Mouse (Mus musculus) right cerebral cortex, adult 18-20 months (tissue): ENCODE measurements around the gene Sema4f.

Experiments
- DNase-seq: peaks from one replicate; pipeline ENCODE4 v3.0.0; 2022; ENCODE audit warnings: mixed read lengths

Sema4f gene

DNA sequence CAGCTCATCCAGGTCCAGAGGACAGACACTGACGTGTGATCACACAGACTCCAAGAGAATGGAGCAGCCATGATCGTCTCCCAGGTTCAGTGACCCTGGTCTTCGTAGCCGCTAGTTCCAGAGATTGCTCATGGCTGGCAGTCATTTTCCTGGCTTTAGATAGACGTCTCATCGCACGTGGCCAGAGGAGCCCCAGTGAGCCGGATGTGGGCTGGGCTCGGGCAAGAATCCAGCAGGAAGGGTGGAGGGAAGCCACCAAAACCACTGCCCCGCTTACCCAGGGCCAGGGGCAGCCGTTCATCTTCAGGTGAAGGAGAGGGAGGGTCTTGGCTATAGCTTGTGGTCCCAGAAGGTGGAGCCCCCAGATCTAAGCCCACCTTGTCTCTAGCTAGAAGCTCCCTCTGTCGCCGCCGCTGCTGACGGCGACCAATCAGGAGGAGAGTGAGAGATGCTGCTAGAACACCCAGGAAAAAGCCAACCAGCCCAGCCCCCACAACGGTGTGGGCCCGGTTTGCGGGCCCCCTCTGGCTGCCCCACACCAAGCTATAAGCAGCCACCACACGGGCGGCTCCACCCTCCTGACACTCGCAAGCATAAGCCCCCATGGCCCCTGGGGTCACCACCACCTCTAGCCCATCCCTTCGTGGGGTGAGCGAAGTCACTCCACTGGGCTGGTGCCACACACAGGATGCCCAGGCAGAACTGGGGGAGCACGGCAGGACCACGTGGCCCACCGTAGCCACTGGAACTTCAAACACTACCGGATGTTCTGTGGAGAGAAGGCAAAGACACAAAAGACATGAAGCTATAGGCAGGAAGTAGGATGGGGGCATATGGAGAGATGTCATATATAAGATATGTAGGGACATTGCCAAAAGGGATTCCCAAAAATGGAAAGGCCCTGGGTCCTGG, 26.0 kb downstream of the Sema4f start:
- DNase-seq: no peak

- no peak for DNase-seq
These were observed 28.3 kb downstream of the Sema4f start for GRCm38 (mm10) chr6:82911303-82911702.

DNA sequence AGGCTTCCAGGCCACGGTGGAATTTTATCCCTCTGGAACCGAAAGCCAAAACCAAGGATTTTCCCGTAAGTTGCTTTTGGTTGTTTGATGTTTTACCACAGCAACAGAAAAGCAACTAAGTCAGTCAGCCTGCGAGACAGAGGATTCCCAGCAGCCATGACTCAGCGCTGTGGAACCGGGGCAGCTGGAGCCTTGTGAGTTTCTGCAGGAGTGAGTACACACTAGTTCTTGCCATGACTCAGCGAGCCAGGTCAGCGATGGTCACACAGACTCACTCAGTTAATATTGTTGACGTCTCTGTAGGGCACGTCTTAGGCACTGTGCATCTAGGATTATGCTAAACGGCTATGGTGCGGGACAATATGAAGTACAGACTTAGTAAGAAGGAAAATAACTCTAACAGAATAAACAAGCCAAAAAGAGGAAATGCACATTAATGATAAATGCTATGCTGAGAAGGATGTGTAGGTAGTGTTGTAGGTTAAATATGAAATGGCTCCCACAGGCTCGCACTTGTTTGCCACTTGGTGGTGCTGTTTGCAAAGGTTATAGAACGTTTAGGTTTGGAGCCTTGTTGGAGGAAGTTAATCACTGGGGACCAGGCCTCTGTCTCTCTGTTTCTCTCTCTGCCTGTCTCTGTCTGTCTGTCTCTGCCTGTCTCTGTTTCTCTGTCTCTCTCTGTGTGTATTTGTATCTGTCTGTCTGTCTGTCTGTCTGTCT, 30.3 kb downstream of the Sema4f start:
- peak; percentile 79 for DNase-seq

DNA sequence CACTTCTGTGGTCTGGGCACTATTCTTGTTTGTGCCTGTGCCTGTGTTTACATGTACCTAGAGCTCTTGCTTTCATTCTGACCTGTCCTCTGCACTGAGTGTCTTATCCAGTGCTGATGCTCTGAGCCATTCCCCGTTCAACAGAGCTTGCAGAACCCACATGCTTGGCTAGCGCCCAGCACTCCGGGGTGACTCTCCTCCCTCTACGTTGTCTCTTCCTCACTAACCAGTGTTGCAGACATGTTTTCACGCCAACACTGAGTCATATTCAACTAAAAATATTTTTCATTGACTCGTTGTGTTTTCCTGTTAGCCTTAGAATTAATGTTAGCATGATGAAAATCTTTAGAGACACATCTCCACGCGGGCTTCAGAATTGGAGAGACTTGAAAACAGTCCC, 31.5 kb downstream of the Sema4f start:
- peak; percentile 35 for DNase-seq

DNA sequence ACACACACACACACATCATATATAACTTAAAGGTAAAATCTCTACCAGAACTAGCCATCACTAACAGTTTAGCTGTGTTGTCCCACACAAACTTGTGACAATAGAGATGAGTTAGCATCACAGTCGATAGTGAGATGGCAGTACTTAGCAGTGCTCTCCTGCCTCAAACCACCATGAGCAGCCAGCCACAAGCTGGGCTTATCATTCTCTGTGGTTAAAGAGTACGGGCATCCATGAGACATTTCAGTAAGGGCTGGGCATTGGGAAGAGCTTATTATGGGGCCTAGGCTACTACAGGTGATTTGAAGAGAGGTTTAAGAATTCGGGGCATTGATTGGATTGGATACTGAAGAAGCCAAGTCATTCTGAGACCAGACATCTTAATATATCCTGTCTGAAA, 32.6 kb downstream of the Sema4f start:
- DNase-seq: no peak

GRCm38 (mm10) chr6:82902559-82902958, 37.0 kb downstream of the Sema4f start:
- DNase-seq: no peak

- no peak for DNase-seq
These were observed 40.8 kb downstream of the Sema4f start for GRCm38 (mm10) chr6:82898745-82899144.

DNA sequence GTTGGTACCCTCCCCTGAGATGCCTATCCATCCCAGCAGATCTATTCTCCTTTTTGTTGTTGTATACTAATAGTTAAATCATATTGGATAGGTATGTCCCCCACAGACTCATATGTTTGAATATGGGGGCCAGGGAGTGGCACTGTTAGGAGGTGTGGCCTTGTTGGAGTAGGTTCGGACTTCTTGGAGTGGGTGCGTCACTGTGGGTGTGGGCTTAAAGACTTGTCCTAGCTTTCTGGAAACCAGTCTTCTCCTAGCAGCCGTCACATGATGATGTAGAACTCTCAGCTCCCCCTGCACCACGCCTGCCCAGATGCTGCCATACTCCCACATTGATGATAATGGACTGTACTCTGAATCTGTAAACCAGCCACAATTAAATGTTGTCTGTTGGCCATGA, 41.3 kb downstream of the Sema4f start:
- DNase-seq: no peak

GRCm38 (mm10) chr6:82897311-82897710, 42.3 kb downstream of the Sema4f start:
- no peak for DNase-seq

GRCm38 (mm10) chr6:82893415-82893814, 46.2 kb downstream of the Sema4f start:
- DNase-seq: no peak

DNA sequence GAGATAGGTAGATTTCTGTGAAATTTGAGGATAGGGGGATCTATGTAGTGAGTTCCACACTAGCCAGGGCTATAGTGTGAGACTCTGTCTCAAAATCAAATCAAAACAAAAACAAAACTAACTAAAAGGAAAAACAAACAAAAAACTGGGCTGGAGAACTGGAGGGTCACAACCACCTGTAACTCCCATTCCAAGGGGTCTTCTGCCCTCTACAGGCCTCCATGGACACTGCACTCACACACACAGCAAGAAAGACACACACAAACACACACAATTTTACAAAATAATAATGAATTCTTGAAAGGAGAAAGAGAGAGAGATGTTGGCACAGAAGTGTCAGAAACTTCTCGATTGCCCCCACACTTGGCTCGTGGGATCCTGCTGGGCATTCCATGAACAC, 47.0 kb downstream of the Sema4f start:
- no peak for DNase-seq

DNA sequence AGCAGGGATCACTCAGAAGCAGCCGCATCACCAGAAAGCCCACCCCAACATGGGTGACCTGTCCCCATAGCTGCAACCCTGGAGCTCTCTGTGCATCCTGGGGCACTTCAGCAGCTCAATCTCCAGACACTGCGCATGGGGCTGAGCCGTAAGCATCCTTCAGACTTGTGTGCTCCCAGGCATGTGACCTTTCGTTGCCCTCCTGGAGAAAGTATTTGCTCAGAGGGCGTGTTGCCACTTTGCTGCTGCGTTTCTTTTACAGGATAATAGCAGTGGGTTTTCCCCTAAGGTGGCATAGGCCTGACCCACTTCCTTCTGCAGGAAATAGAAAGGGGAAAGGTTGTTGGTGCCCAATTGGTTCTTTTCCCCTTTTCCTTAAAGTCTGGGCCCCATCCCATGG, 48.1 kb downstream of the Sema4f start:
- DNase-seq: no peak

DNA sequence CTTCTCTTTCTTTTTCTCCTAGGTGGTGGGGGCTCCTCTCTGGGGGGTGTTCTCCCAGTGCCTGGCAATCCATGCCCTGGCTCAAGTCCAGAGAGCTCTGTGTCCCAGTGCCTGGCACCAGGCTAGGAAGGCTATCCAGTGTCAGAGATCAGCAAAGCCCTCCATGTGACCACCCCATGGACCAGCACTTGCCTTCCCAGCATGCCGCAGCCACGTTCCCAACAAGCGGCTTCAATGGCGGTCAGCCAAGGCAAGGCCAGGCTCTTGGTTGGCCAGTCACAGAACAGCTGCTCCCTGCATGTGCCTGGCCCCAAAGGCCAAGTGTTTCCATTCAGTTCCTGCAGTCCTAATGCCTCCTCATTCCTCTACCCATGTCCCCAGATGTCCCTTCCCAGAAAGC, 53.2 kb downstream of the Sema4f start:
- DNase-seq: no peak

- no peak for DNase-seq
These were observed 53.7 kb downstream of the Sema4f start for GRCm38 (mm10) chr6:82885909-82886308.

GRCm38 (mm10) chr6:82885441-82885840, 54.1 kb downstream of the Sema4f start:
- DNase-seq: no peak

GRCm38 (mm10) chr6:82884570-82884969, 55.0 kb downstream of the Sema4f start:
- DNase-seq: no peak

GRCm38 (mm10) chr6:82881485-82882096, 58.0 kb downstream of the Sema4f start:
- DNase-seq: peak; percentile 26

GRCm38 (mm10) chr6:82880807-82881206, 58.8 kb downstream of the Sema4f start:
- no peak for DNase-seq

DNA sequence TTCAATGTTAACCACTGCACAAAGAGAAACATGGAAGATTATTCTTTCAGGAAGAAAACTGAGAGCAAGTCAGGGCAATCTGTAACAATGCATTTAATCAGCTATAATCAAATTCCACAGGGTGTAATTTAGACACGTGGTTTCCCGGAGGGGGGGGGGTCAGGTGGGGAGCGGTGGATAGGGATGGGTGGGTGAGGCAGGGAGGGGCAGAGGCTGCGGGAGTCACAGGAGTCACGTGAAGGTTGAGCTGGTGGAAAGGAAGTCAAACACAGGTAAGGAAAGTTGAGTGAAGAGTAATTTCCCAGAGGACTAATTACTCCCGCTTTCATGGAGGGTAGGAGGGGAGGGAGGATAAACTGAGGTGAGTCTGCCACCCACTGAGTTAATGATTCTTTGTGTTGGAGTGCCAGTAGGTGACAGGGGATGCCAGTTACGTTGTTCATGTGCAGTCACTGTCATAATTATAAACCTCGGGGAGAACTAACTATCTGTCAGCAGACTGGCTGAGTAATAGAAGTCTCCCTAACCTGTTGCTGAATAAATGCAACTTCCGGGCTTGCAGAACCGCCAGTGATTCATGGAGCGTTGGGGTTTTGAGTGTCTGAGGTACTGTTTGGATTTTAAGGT, 60.0 kb downstream of the Sema4f start:
- no peak for DNase-seq

- DNase-seq: no peak
These were observed 64.0 kb downstream of the Sema4f start for GRCm38 (mm10) chr6:82875509-82875935.

GRCm38 (mm10) chr6:82872332-82872707, 67.2 kb downstream of the Sema4f start:
- DNase-seq: no peak

GRCm38 (mm10) chr6:82871632-82872331, 67.8 kb downstream of the Sema4f start:
- no peak for DNase-seq

DNA sequence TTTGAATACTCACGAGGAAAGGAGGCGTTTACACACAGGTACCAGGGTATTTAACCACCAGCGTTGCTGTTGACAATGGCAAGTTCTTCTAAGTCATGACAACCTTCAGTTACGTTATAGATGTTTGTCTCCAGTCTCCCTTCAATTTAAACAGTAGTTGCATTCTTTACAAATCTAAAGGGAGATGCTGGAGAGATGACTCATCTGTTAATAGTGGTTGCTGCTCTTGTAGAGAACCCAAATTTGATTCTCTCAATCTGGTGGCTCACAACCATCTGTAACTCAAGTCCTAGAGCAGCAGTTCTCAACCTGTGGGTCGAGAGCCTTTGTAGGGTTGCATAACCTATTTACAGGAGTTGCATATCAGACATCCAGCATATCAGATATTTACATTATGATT, 71.1 kb downstream of the Sema4f start:
- DNase-seq: no peak
